Mouse (Mus musculus) T-cell, adult 2 months (primary cell): ENCODE measurements around the gene Sptbn1.

Experiments used
- DNase-seq: peaks from one replicate; pipeline ENCODE4 v3.0.0; 2022; ENCODE audit warnings: low spot score

Sptbn1 gene

GRCm38 (mm10) chr11:30166551-30166922 is 101.4 kb downstream of the Sptbn1 start:
- no peak for DNase-seq

GRCm38 (mm10) chr11:30165861-30166550 is 102.0 kb downstream of the Sptbn1 start:
- peak; percentile 34 for DNase-seq

- peak; percentile 60 for DNase-seq
These were observed 103.3 kb downstream of the Sptbn1 start for GRCm38 (mm10) chr11:30164515-30165214.

- no peak for DNase-seq
These were observed 104.1 kb downstream of the Sptbn1 start for GRCm38 (mm10) chr11:30163870-30164269.

- DNase-seq = no peak
These were observed 104.9 kb downstream of the Sptbn1 start for GRCm38 (mm10) chr11:30163081-30163480.

- DNase-seq = no peak
These were observed 106.2 kb downstream of the Sptbn1 start for GRCm38 (mm10) chr11:30161744-30162143.

- peak; percentile 32 for DNase-seq
These were observed 106.8 kb downstream of the Sptbn1 start for GRCm38 (mm10) chr11:30161173-30161650.

GRCm38 (mm10) chr11:30160625-30161172 is 107.3 kb downstream of the Sptbn1 start:
- peak; percentile 27 for DNase-seq

- no peak for DNase-seq
These were observed 108.3 kb downstream of the Sptbn1 start for GRCm38 (mm10) chr11:30159545-30160255.

- no peak for DNase-seq
These were observed 109.8 kb downstream of the Sptbn1 start for GRCm38 (mm10) chr11:30158028-30158700.

- no peak for DNase-seq
These were observed 112.1 kb downstream of the Sptbn1 start for GRCm38 (mm10) chr11:30155887-30156286.

GRCm38 (mm10) chr11:30154980-30155379 is 113.0 kb downstream of the Sptbn1 start:
- no peak for DNase-seq

GRCm38 (mm10) chr11:30148888-30149287 is 119.1 kb downstream of the Sptbn1 start:
- no peak for DNase-seq

GRCm38 (mm10) chr11:30148378-30148777 is 119.6 kb downstream of the Sptbn1 start:
- DNase-seq = no peak

- DNase-seq = peak; percentile 37
These were observed 120.1 kb downstream of the Sptbn1 start for GRCm38 (mm10) chr11:30147882-30148281.

- DNase-seq = no peak
These were observed 124.9 kb downstream of the Sptbn1 start for GRCm38 (mm10) chr11:30143090-30143489.

- DNase-seq = no peak
These were observed 128.7 kb downstream of the Sptbn1 start for GRCm38 (mm10) chr11:30139165-30139826.

- DNase-seq = no peak
These were observed 130.9 kb downstream of the Sptbn1 start for GRCm38 (mm10) chr11:30137081-30137480.

GRCm38 (mm10) chr11:30134058-30134457 is 133.9 kb downstream of the Sptbn1 start:
- DNase-seq = no peak

- no peak for DNase-seq
These were observed 135.4 kb downstream of the Sptbn1 start for GRCm38 (mm10) chr11:30132581-30132980.

GRCm38 (mm10) chr11:30131640-30132039 is 136.3 kb downstream of the Sptbn1 start:
- DNase-seq = no peak
